Mouse (Mus musculus) kidney, adult 18-20 months (tissue): ENCODE measurements at regions not wholly inside any gene's neighbourhood (a gene's known extent, or its start where the extent isn't known, plus 50 kb on each side); places are given as distances from the start of the nearest gene placed in this dataset.
"Not testable (repeated sequence)": the region's sequence is repeated elsewhere in the genome, so short reads cannot be mapped to it uniquely, and the experiment has no call there.

Experiments used
- DNase-seq: peaks from one replicate; pipeline ENCODE4 v3.0.0; 2021

DNA sequence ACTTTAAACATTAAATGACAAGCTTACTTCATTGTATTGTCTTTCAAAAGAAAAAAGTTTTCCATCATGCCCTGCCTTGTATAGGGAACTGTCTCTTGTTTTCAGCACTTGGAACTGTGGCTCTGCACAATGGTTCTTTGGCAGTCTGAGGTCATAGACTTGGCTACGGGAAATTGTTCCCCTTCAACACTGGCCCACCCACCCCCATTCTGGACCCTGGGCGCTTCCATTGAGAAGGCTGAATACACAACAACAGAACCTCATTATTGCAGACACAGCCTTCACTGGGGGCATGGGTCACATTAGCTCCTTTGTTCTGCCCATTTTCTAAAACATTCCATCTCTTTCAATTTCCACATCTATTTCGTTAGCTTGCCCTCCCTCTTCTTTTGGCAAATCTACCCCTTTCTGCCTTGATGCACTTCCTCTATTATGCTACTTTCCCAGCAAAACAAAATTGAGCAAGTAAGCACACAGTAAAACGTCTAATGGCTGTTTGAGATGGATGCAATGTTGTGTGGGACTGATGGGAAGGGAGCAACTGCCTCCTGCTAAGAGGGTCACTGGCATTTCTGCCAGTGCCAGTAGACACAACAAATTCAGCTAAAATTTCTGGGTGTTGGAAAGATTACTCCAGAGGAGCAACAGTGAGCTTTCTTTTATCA is 136.0 kb upstream of the Mad2l1 start:
- DNase-seq = no peak

GRCm38 (mm10) chr6:66401468-66401867 is 133.7 kb upstream of the Mad2l1 start:
- DNase-seq = no peak

- DNase-seq = no peak
Observed at GRCm38 (mm10) chr6:66401868-66402440, 133.2 kb upstream of the Mad2l1 start.

DNA sequence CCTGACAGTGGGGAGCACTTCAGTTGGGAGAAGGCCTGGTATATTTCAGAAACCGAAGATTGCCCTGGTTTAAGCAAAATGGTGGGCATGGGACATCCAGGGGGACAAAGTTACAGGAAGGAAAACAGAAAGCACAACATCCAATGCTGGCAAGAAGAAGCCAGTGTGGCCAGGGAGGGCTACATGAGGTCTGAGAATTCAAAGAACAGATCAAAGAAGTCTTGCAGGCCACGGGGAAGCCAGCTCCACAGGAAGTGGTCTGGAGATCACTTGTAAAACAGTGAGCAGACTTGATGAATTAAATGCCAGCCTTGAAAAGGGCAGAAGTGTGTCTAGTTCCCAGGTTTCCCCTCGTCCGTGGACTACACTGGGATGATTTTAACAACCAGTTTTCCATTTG is 120.4 kb upstream of the Mad2l1 start:
- DNase-seq = no peak

GRCm38 (mm10) chr6:66419452-66420041 is 115.6 kb upstream of the Mad2l1 start:
- no peak for DNase-seq

DNA sequence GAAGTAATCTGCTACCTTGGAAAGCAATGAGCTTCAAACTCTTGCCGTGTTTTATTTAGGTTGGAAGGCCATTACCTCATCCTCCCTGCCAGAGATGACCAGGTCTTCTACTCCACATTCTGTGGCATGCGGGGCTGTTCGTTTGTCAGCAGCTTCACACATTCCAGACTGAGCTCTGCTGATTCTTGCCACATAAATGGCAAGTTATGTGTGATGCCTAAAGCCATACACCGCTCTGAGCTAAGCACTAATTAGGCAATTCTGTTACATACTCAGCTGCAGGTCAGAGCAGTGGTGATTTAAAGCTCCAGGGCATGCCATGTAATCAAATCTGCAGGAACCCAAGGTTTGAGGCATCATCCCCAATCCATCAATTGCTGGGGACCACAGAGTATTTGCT is 106.8 kb upstream of the Mad2l1 start:
- no peak for DNase-seq

DNA sequence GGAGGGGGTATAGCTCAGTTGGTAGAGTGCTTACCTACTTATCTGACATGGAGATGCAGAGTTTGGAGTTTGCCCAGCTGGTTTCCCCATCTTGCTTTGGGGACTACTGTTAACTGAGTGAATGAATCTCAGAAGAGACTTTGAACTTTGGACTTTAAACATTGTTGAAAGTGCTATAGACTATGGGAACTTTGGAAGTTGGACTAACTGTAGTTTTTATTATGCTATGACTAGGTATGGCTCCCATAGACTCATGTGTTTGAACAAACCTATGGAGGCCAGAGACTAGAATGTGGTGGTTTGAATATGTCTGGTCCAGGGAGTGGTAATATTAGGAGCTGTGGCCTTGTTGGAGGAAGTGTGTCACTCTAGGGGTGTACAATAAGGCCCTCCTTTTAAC is 84.8 kb upstream of the Mad2l1 start:
- not testable (repeated sequence) for DNase-seq

DNA sequence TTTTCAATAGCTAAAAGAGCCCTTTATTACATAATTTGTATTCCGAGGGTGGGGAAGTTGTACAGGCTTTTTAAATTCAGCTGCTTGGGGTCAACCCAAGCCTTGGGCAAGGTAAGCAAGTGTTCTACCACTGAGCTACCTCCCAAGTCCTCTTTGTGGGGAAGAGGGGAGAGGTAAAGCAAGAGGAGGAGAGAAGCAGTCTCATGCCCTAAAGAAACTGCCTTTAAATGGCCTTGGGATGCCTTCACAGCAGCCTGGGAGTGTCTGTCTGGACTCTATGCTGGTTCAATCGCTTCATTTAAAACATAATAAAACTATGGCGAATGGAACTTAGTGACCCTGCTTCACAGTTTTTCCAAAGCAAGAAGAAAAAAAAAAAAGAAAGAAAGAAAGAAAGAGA is 77.0 kb upstream of the Mad2l1 start:
- DNase-seq = no peak

- no peak for DNase-seq
Observed at GRCm38 (mm10) chr6:66464540-66464939, 70.7 kb upstream of the Mad2l1 start.

DNA sequence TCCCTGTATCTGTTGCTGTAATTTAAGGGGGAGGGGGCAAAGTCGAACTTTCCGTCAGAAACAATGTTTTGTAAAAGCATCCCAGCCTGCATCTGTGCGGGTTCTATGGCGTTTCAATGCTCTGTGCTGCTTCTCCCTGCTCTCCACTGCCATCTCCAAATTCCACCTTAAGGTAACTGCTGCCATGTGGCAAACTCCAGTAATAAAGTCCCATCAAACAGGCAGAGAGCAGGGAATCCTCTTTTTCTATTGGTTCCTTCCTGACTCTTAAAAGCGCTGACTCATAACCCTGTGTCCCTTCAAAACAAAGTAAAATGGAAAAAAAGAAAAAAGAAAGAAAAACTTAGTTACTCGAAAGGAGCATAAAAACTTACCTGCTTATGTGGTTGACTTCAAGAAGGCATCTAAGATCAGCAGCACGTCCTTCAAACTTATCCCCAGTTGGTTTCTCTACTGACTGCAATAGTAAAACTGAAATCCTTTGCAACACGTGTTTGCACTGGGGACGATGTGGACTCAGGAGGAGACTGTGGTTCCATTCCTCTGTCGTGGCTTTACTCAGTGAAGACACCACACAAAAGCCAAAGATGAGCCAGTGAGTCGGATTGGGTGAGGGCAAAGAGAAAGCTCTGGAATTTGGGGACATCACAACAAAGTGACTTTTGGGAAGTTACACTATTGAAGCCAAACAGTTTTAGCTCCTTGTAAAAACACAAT is 69.9 kb upstream of the Mad2l1 start:
- no peak for DNase-seq

- no peak for DNase-seq
Observed at GRCm38 (mm10) chr6:66466757-66467156, 68.4 kb upstream of the Mad2l1 start.

GRCm38 (mm10) chr6:66470627-66471249 is 64.5 kb upstream of the Mad2l1 start:
- no peak for DNase-seq

GRCm38 (mm10) chr6:66471786-66472185 is 63.4 kb upstream of the Mad2l1 start:
- DNase-seq = no peak

GRCm38 (mm10) chr6:66472697-66473096 is 62.5 kb upstream of the Mad2l1 start:
- no peak for DNase-seq

GRCm38 (mm10) chr6:66477575-66477974 is 57.6 kb upstream of the Mad2l1 start:
- no peak for DNase-seq

DNA sequence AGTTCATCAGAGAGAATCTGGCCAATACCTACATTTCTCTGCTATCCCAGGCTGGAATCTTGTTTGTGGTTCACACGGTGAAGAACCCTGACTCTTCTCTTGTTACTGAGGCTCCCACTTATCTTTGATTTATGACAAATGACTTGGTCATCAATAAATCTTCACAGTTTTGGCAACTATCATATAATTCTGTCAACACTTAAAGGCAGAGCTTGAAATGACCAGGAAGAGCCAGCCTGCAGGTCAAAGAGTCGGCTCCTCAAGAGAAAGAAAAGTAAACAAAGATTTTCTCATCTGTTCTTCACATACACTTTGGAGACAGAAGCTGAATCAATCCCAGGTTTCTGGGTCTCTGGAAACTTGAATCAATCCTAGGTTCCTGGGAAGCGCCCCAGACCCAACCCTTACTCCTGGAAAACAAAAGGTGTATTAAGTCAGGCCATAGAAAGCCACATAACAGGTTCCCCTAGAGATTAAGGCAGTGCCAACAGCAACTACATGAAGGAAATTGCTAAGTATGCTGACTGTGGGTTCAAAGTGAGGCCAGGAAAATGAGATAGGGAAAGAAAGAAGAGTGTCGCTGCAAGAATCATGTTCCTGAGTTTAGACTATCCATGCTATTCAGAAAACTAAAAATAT is 56.7 kb upstream of the Mad2l1 start:
- DNase-seq = no peak

DNA sequence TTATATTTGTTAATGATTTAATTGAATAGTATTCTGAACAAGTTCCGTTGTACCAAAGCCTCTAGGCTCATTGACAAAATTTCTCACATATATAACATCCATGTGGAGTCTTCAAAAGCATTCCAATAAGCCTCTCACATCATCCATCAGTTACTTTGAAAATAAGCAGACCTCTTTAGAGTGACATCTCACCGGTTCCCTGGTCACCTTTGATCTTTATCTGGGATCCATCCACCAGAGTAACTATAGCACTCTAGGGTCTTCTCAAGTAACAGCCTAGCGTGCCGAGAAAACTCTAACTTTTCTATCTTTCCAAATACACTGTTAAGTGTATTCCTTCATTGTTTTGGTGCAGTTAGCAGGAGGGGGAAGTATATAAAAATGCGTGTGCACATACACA is 55.6 kb upstream of the Mad2l1 start:
- DNase-seq = no peak

GRCm38 (mm10) chr6:66480207-66480606 is 55.0 kb upstream of the Mad2l1 start:
- no peak for DNase-seq

- DNase-seq = no peak
Observed at GRCm38 (mm10) chr6:66482797-66483196, 52.4 kb upstream of the Mad2l1 start.
